Mouse (Mus musculus): ENCODE results near the gene Ptpn9. TPM values are rescaled to one million over a fixed set of nuclear protein-coding genes. Genes with fewer than 3 reads are reported as not detected.

The Ptpn9 gene
- total and polyA plus RNA-seq, 2 experiments: 6.5 to 12.4 TPM

GRCm38 (mm10) chr9:57071801-57072351 is 77.2 kb downstream of the Ptpn9 start, which contains the start of gene Sin3a:
Gene Sin3a, plus strand, starts transcription at chr9:57072040.
- Histone ChIP-seq H3K4me1 (ENCODE audit: control insufficient read depth, insufficient read depth, low read length) (peaks cover 26% of the 10 kb centered on the region), H3K27me3 (ENCODE audit: control insufficient read depth, insufficient read depth, low read length) (no peaks in the 10 kb centered on the region), H3K36me3 (ENCODE audit: control insufficient read depth, insufficient read depth, low read length) (no peaks in the 10 kb centered on the region), H3K79me2 (ENCODE audit: control insufficient read depth, insufficient read depth, low read length) (peaks cover 15% of the 10 kb centered on the region; the same call in 1 of the 2 replicates), H3K27ac (replicated peaks; ENCODE audit: insufficient read depth, low read depth, low read length) (peak within 1 kb of the TSS; percentile 91), H3K4me3 (ENCODE audit: insufficient read depth, low read depth, low read length) (peak within 1 kb of the TSS; percentile 82), H3K9ac (ENCODE audit: low read depth, low read length) (peak within 1 kb of the TSS; percentile 87)
- under 1% methylated on average over 34 of the region's 34 CpGs for WGBS
- no peak for TF ChIP-seq POLR2A (IDR thresholded peaks at IDR 0.05; ENCODE audit: extremely low read depth, insufficient read depth, low read length)
- TF ChIP-seq CTCF (IDR thresholded peaks at IDR 0.05; ENCODE audit: low read depth, low read length): no peak
- DNase-seq (ENCODE audit: extremely low read depth, low read depth, low spot score): peak; percentile 91

DNA sequence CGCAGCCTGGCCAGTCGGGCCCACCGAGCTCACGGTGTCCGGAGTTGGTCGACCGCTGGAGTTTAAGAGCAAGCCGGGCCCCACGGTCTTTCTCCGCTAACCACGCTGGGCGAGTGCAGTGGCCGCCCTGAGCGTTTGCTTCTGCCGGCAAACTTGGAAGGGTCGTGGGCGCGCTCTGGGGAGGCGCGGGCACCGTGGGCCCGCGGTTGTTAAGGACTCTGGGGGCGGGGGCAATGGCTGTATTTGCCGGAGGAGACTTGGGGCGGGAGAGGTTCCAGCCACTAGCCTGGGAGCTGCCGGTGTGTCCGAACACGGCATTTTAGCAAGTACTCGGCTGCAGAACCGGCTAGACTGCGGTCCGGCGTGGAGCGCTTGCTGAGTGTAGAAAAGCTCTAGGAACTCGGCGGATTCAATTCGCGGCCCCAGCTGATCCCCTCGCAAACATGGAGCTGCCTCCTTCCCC is 77.8 kb downstream of the Ptpn9 start:
- DNase-seq (ENCODE audit: extremely low read depth, low read depth, low spot score): no peak
- TF ChIP-seq CTCF (IDR thresholded peaks at IDR 0.05; ENCODE audit: low read depth, low read length): no peak
- TF ChIP-seq POLR2A (IDR thresholded peaks at IDR 0.05; ENCODE audit: extremely low read depth, insufficient read depth, low read length): no peak
- Histone ChIP-seq H3K4me3 (ENCODE audit: insufficient read depth, low read depth, low read length) (peak overlapping the region; percentile 82), H3K79me2 (ENCODE audit: control insufficient read depth, insufficient read depth, low read length) (peaks cover 16% of the 10 kb centered on the region; the same call in 1 of the 2 replicates), H3K27ac (replicated peaks; ENCODE audit: insufficient read depth, low read depth, low read length) (peak overlapping the region; percentile 67), H3K27me3 (ENCODE audit: control insufficient read depth, insufficient read depth, low read length) (no peaks in the 10 kb centered on the region), H3K9ac (ENCODE audit: low read depth, low read length) (peak overlapping the region; percentile 87), H3K36me3 (ENCODE audit: control insufficient read depth, insufficient read depth, low read length) (no peaks in the 10 kb centered on the region), H3K4me1 (ENCODE audit: control insufficient read depth, insufficient read depth, low read length) (peaks cover 27% of the 10 kb centered on the region)
- WGBS: under 1% methylated on average over 40 of the region's 40 CpGs

GRCm38 (mm10) chr9:57072989-57073789 is 78.5 kb downstream of the Ptpn9 start:
- H3K4me3 ChIP-seq (ENCODE audit: insufficient read depth, low read depth, low read length): peak overlapping the region; percentile 82
- peaks cover 27% of the 10 kb centered on the region for H3K4me1 ChIP-seq (ENCODE audit: control insufficient read depth, insufficient read depth, low read length)
- H3K9ac ChIP-seq (ENCODE audit: low read depth, low read length): peak overlapping the region; percentile 87
- WGBS: under 1% methylated on average over 54 of the region's 54 CpGs
- peak overlapping the region; percentile 67 for H3K27ac ChIP-seq (replicated peaks; ENCODE audit: insufficient read depth, low read depth, low read length)
- peaks cover 16% of the 10 kb centered on the region; the same call in 1 of the 2 replicates for H3K79me2 ChIP-seq (ENCODE audit: control insufficient read depth, insufficient read depth, low read length)
- peak; percentile 100 for DNase-seq (ENCODE audit: extremely low read depth, low read depth, low spot score)
- no peaks in the 10 kb centered on the region for H3K36me3 ChIP-seq (ENCODE audit: control insufficient read depth, insufficient read depth, low read length)
- TF ChIP-seq CTCF (IDR thresholded peaks at IDR 0.05; ENCODE audit: low read depth, low read length) (peak; percentile 51), POLR2A (IDR thresholded peaks at IDR 0.05; ENCODE audit: extremely low read depth, insufficient read depth, low read length) (peak; percentile 28; the same call in 1 of the 2 replicates)
- H3K27me3 ChIP-seq (ENCODE audit: control insufficient read depth, insufficient read depth, low read length): no peaks in the 10 kb centered on the region

- peak overlapping the region; percentile 57 for H3K27ac ChIP-seq (replicated peaks; ENCODE audit: insufficient read depth, low read depth, low read length)
- peaks cover 26% of the 10 kb centered on the region for H3K4me1 ChIP-seq (ENCODE audit: control insufficient read depth, insufficient read depth, low read length)
- TF ChIP-seq POLR2A (IDR thresholded peaks at IDR 0.05; ENCODE audit: extremely low read depth, insufficient read depth, low read length) (peak; percentile 46; the same call in 1 of the 2 replicates), CTCF (IDR thresholded peaks at IDR 0.05; ENCODE audit: low read depth, low read length) (no peak)
- no peaks in the 10 kb centered on the region for H3K36me3 ChIP-seq (ENCODE audit: control insufficient read depth, insufficient read depth, low read length)
- no peaks in the 10 kb centered on the region for H3K27me3 ChIP-seq (ENCODE audit: control insufficient read depth, insufficient read depth, low read length)
- H3K79me2 ChIP-seq (ENCODE audit: control insufficient read depth, insufficient read depth, low read length): peaks cover 16% of the 10 kb centered on the region; the same call in 1 of the 2 replicates
- peak overlapping the region; percentile 43 for H3K4me3 ChIP-seq (ENCODE audit: insufficient read depth, low read depth, low read length)
- H3K9ac ChIP-seq (ENCODE audit: low read depth, low read length): peak overlapping the region; percentile 66
- no peak for DNase-seq (ENCODE audit: extremely low read depth, low read depth, low spot score)
- WGBS: under 1% methylated on average over 15 of the region's 15 CpGs
Observed at GRCm38 (mm10) chr9:57073790-57074094, 79.0 kb downstream of the Ptpn9 start.

DNA sequence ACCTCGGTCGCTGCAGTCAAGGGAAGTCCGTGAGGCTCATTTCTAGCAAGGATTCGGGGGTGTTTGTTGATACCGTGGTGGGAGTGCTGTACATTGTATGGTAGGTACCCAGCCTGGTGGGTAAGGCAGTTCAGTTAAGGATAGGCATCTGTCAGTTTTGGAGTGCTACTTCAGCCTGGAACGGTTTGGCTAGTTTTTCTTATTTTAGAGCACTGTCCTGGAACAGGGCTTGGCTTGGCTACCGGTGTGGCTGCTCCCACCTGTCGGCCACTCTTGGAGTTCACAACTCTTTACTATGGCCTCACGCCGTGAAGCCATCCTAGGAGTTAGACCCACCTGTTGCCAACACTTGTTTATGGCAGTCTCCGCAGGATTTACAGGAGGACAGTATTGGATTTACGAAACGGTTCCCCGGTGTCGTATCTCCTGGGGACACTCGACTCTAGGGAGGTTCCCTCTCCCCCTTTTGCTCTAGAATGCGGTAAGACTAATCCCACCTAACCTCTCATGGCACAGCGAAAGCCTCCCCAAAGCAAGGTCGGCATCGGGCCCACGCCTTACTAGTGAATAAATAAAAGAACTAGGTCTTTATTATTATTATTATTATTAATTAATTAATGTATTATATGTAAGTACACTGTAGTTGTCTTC is 79.6 kb downstream of the Ptpn9 start:
- H3K27me3 ChIP-seq (ENCODE audit: control insufficient read depth, insufficient read depth, low read length): no peaks in the 10 kb centered on the region
- H3K36me3 ChIP-seq (ENCODE audit: control insufficient read depth, insufficient read depth, low read length): no peaks in the 10 kb centered on the region
- peak overlapping the region; percentile 57 for H3K27ac ChIP-seq (replicated peaks; ENCODE audit: insufficient read depth, low read depth, low read length)
- 5% methylated on average over 21 of the region's 21 CpGs for WGBS
- peaks cover 15% of the 10 kb centered on the region; the same call in 1 of the 2 replicates for H3K79me2 ChIP-seq (ENCODE audit: control insufficient read depth, insufficient read depth, low read length)
- DNase-seq (ENCODE audit: extremely low read depth, low read depth, low spot score): peak; percentile 46
- peak overlapping the region; percentile 66 for H3K9ac ChIP-seq (ENCODE audit: low read depth, low read length)
- H3K4me3 ChIP-seq (ENCODE audit: insufficient read depth, low read depth, low read length): peak overlapping the region; percentile 43
- H3K4me1 ChIP-seq (ENCODE audit: control insufficient read depth, insufficient read depth, low read length): peaks cover 23% of the 10 kb centered on the region
- no peak for TF ChIP-seq POLR2A (IDR thresholded peaks at IDR 0.05; ENCODE audit: extremely low read depth, insufficient read depth, low read length)
- peak; percentile 54 for TF ChIP-seq CTCF (IDR thresholded peaks at IDR 0.05; ENCODE audit: low read depth, low read length)

All from liver, adult 2 months (tissue).